ENCODE assay signal across 8 mouse cellular contexts in genomic region chr10:81430831-81431525, GRCm38 (mm10). TPM values are rescaled to one million over a fixed set of nuclear protein-coding genes. Genes with fewer than 3 reads are reported as not detected.
DNase-seq lines count a peak whose midpoint lies in the region; ATAC-seq and TF ChIP-seq lines count a peak whose summit lies in the region.

No protein-coding gene starts in this region.

- peak; percentile 10; the same call in 1 of the 2 replicates for TF ChIP-seq POLR2A in bone marrow, adult 2 months (IDR thresholded peaks at IDR 0.05; ENCODE audit: borderline replicate concordance, control insufficient read depth, low read depth, low read length)

- intact Hi-C loops in left cerebral cortex, postnatal 14 days (cut with DNase I), result no loop called here

- H3K4me3 ChIP-seq in bone marrow, adult 2 months (replicated peaks; ENCODE audit: control insufficient read depth, low read depth, low read length), result peak overlapping the region; percentile 77
- peak overlapping the region; percentile 77 for H3K4me3 ChIP-seq in forebrain, embryonic 14.5 days (ENCODE audit: low read depth, low read length)
- H3K4me3 ChIP-seq in hindbrain, embryonic 13.5 days, result peak overlapping the region; percentile 73
- H3K4me3 ChIP-seq in midbrain, embryonic 15.5 days, result peak overlapping the region; percentile 72
- peak overlapping the region; percentile 76 for H3K4me3 ChIP-seq in stomach, embryonic 16.5 days (replicated peaks; ENCODE audit: low read length)

- no peaks in the 10 kb centered on the region for H3K36me3 ChIP-seq in forebrain, embryonic 14.5 days (ENCODE audit: control insufficient read depth, insufficient read depth, low read length)
- H3K36me3 ChIP-seq in hindbrain, embryonic 13.5 days, result no peaks in the 10 kb centered on the region
- no peaks in the 10 kb centered on the region for H3K36me3 ChIP-seq in midbrain, embryonic 15.5 days (replicated peaks)
- no peaks in the 10 kb centered on the region for H3K36me3 ChIP-seq in stomach, embryonic 16.5 days (ENCODE audit: control insufficient read depth, insufficient read depth, low read length)

- ATAC-seq in CD4-positive, CD25-positive, alpha-beta regulatory T cell, adult 4 months, result no peak
- peak; percentile 13 for ATAC-seq in forebrain, embryonic 14.5 days
- ATAC-seq in hindbrain, embryonic 13.5 days (ENCODE audit: low FRiP score), result peak; percentile 5; the same call in 1 of the 2 replicates
- peak; percentile 12 for ATAC-seq in midbrain, embryonic 15.5 days (replicated peaks)
- peak; percentile 4; the same call in 1 of the 2 replicates for ATAC-seq in stomach, embryonic 16.5 days (ENCODE audit: insufficient read depth, low FRiP score)

- peak overlapping the region; percentile 91; the same call in 1 of the 2 replicates for H3K27ac ChIP-seq in bone marrow, adult 2 months (ENCODE audit: control insufficient read depth, insufficient read depth, low read depth, low read length, poor library complexity)
- peak overlapping the region; percentile 92 for H3K27ac ChIP-seq in forebrain, embryonic 14.5 days (ENCODE audit: low read depth, low read length)
- H3K27ac ChIP-seq in hindbrain, embryonic 13.5 days, result peak overlapping the region; percentile 96
- H3K27ac ChIP-seq in midbrain, embryonic 15.5 days, result peak overlapping the region; percentile 94
- H3K27ac ChIP-seq in stomach, embryonic 16.5 days (ENCODE audit: low read length), result peak overlapping the region; percentile 91

- peak; percentile 71 for DNase-seq in CD4-positive, CD25-positive, alpha-beta regulatory T cell, adult 2 months (ENCODE audit: low read depth, low spot score)
- DNase-seq in forebrain, embryonic 14.5 days (ENCODE audit: low spot score), result peak; percentile 63
- DNase-seq in left cerebral cortex, postnatal 14 days (ENCODE audit: low spot score in 2 of 2), result peak; percentile 73 to 76

- WGBS in bone marrow, adult 2 months, result under 1% methylated on average over 66 of the region's 70 CpGs
- WGBS in forebrain, embryonic 14.5 days, result under 1% methylated on average over 41 of the region's 70 CpGs
- 1% methylated on average over 51 of the region's 70 CpGs for WGBS in hindbrain, embryonic 13.5 days
- 1% methylated on average over 60 of the region's 70 CpGs for WGBS in midbrain, embryonic 15.5 days
- under 1% methylated on average over 55 of the region's 70 CpGs for WGBS in stomach, embryonic 16.5 days

- H3K4me2 ChIP-seq in forebrain, embryonic 14.5 days (ENCODE audit: low read length), result peak overlapping the region; percentile 88
- peak overlapping the region; percentile 83 for H3K4me2 ChIP-seq in hindbrain, embryonic 13.5 days
- H3K4me2 ChIP-seq in midbrain, embryonic 15.5 days, result peak overlapping the region; percentile 88
- peak overlapping the region; percentile 93 for H3K4me2 ChIP-seq in stomach, embryonic 16.5 days (ENCODE audit: low read depth, low read length)

- no peak for TF ChIP-seq CTCF in bone marrow, adult 2 months (IDR thresholded peaks at IDR 0.05; ENCODE audit: control insufficient read depth, insufficient read depth, low read length)

- 0 out of 2 replicates have a peak, but pooled peaks cover 8% of the 10 kb centered on the region for H3K27me3 ChIP-seq in forebrain, embryonic 14.5 days (replicated peaks; ENCODE audit: control insufficient read depth, insufficient read depth, low read length)
- peaks cover 40% of the 10 kb centered on the region for H3K27me3 ChIP-seq in hindbrain, embryonic 13.5 days
- H3K27me3 ChIP-seq in midbrain, embryonic 15.5 days (replicated peaks), result peaks cover 4% of the 10 kb centered on the region
- no peaks in the 10 kb centered on the region for H3K27me3 ChIP-seq in stomach, embryonic 16.5 days (ENCODE audit: control insufficient read depth, insufficient read depth, low read length)

- peak overlapping the region; percentile 90 for H3K9ac ChIP-seq in forebrain, embryonic 14.5 days (ENCODE audit: low read length)
- peak overlapping the region; percentile 90 for H3K9ac ChIP-seq in hindbrain, embryonic 13.5 days
- peak overlapping the region; percentile 76 for H3K9ac ChIP-seq in midbrain, embryonic 15.5 days
- H3K9ac ChIP-seq in stomach, embryonic 16.5 days (ENCODE audit: low read length), result peak overlapping the region; percentile 82

- peaks cover 16% of the 10 kb centered on the region for H3K4me1 ChIP-seq in bone marrow, adult 2 months (ENCODE audit: control insufficient read depth, insufficient read depth, low read length)
- H3K4me1 ChIP-seq in forebrain, embryonic 14.5 days (ENCODE audit: control insufficient read depth, insufficient read depth, low read length), result peaks cover 28% of the 10 kb centered on the region
- H3K4me1 ChIP-seq in hindbrain, embryonic 13.5 days (replicated peaks), result peaks cover 64% of the 10 kb centered on the region
- H3K4me1 ChIP-seq in midbrain, embryonic 15.5 days, result peaks cover 54% of the 10 kb centered on the region
- peaks cover 31% of the 10 kb centered on the region for H3K4me1 ChIP-seq in stomach, embryonic 16.5 days (ENCODE audit: control insufficient read depth, insufficient read depth, low read length)

- H3K9me3 ChIP-seq in forebrain, embryonic 14.5 days (replicated peaks; ENCODE audit: control insufficient read depth, low read length), result no peaks in the 10 kb centered on the region
- H3K9me3 ChIP-seq in hindbrain, embryonic 13.5 days, result no peaks in the 10 kb centered on the region
- H3K9me3 ChIP-seq in midbrain, embryonic 15.5 days, result no peaks in the 10 kb centered on the region
- no peaks in the 10 kb centered on the region for H3K9me3 ChIP-seq in stomach, embryonic 16.5 days (replicated peaks; ENCODE audit: control insufficient read depth, low read length)

RNA-seq across cellular contexts. Expression of gene Nfic, which starts 24.5 kb away (rescaled TPM):
- polyA plus RNA-seq in CD4-positive, CD25-positive, alpha-beta regulatory T cell, adult 4 months (2017; shearing (Covaris generic)), result 10 to 100 TPM; 14.2 to 19.2 TPM
- polyA plus RNA-seq in bone marrow, adult 2 months (2011; ENCODE audit: insufficient read depth, insufficient read length, low replicate concordance, missing spikeins), result 5.1 and 14.5 TPM in 2 replicates
- polyA plus RNA-seq in forebrain, embryonic 14.5 days (2014; fragmentation: Nextera tagmentation; extraction: Ambion mirVana), result 16.6 and 17.9 TPM in 2 replicates
- 21.3 and 22.4 TPM in 2 replicates for polyA plus RNA-seq in hindbrain, embryonic 13.5 days (2015; fragmentation: Nextera tagmentation; extraction: Ambion mirVana)
- 10 to 100 TPM; 67.0 to 69.8 TPM for total RNA-seq in left cerebral cortex, postnatal 14 days (2021)
- 18.1 and 22.8 TPM in 2 replicates for polyA plus RNA-seq in midbrain, embryonic 15.5 days (2015; fragmentation: Nextera tagmentation; extraction: Ambion mirVana)
- 74.8 and 82.5 TPM in 2 replicates for polyA plus RNA-seq in stomach, embryonic 16.5 days (2015; fragmentation: Nextera tagmentation; extraction: Ambion mirVana)

RNA-seq across cellular contexts. Expression of gene Smim24, which starts 38.1 kb away (rescaled TPM):
- 10 to 100 TPM in 1 of 2 experiments, 1 to 10 TPM in 1; 9.0 to 10.8 TPM for polyA plus RNA-seq in CD4-positive, CD25-positive, alpha-beta regulatory T cell, adult 4 months (2017; shearing (Covaris generic))
- 7.9 and 18.0 TPM in 2 replicates for polyA plus RNA-seq in bone marrow, adult 2 months (2011; ENCODE audit: insufficient read depth, insufficient read length, low replicate concordance, missing spikeins)
- 1.5 and 2.0 TPM in 2 replicates for polyA plus RNA-seq in forebrain, embryonic 14.5 days (2014; fragmentation: Nextera tagmentation; extraction: Ambion mirVana)
- polyA plus RNA-seq in hindbrain, embryonic 13.5 days (2015; fragmentation: Nextera tagmentation; extraction: Ambion mirVana), result 1.8 TPM in 2 replicates
- 1 to 10 TPM; 1.8 to 1.9 TPM for total RNA-seq in left cerebral cortex, postnatal 14 days (2021)
- 1.4 and 1.6 TPM in 2 replicates for polyA plus RNA-seq in midbrain, embryonic 15.5 days (2015; fragmentation: Nextera tagmentation; extraction: Ambion mirVana)
- polyA plus RNA-seq in stomach, embryonic 16.5 days (2015; fragmentation: Nextera tagmentation; extraction: Ambion mirVana), result 61.8 and 65.3 TPM in 2 replicates

RNA-seq across cellular contexts. Expression of gene Gm48552, which starts 42.2 kb away (rescaled TPM):
- 1 to 10 TPM in 1 of 2 experiments, under 1 TPM in 1; 0.71 to 2.3 TPM for polyA plus RNA-seq in CD4-positive, CD25-positive, alpha-beta regulatory T cell, adult 4 months (2017; shearing (Covaris generic))
- polyA plus RNA-seq in bone marrow, adult 2 months (2011; ENCODE audit: insufficient read depth, insufficient read length, low replicate concordance, missing spikeins), result not detected in 2 replicates
- polyA plus RNA-seq in forebrain, embryonic 14.5 days (2014; fragmentation: Nextera tagmentation; extraction: Ambion mirVana), result 0.65 and 0.69 TPM in 2 replicates
- polyA plus RNA-seq in hindbrain, embryonic 13.5 days (2015; fragmentation: Nextera tagmentation; extraction: Ambion mirVana), result 2.0 and 2.3 TPM in 2 replicates
- 1 to 10 TPM; 2.8 to 4.7 TPM for total RNA-seq in left cerebral cortex, postnatal 14 days (2021)
- 2.7 and 3.3 TPM in 2 replicates for polyA plus RNA-seq in midbrain, embryonic 15.5 days (2015; fragmentation: Nextera tagmentation; extraction: Ambion mirVana)
- polyA plus RNA-seq in stomach, embryonic 16.5 days (2015; fragmentation: Nextera tagmentation; extraction: Ambion mirVana), result 1.3 and 1.5 TPM in 2 replicates

RNA-seq across cellular contexts. Expression of gene Gm48551, which starts 46.7 kb away (rescaled TPM):
- polyA plus RNA-seq in CD4-positive, CD25-positive, alpha-beta regulatory T cell, adult 4 months (2017; shearing (Covaris generic)), result 1 to 10 TPM; 2.2 to 3.7 TPM
- 3.4 and 4.3 TPM in 2 replicates for polyA plus RNA-seq in bone marrow, adult 2 months (2011; ENCODE audit: insufficient read depth, insufficient read length, low replicate concordance, missing spikeins)
- 3.6 and 4.8 TPM in 2 replicates for polyA plus RNA-seq in forebrain, embryonic 14.5 days (2014; fragmentation: Nextera tagmentation; extraction: Ambion mirVana)
- 6.5 and 8.1 TPM in 2 replicates for polyA plus RNA-seq in hindbrain, embryonic 13.5 days (2015; fragmentation: Nextera tagmentation; extraction: Ambion mirVana)
- 1 to 10 TPM; 2.4 to 3.2 TPM for total RNA-seq in left cerebral cortex, postnatal 14 days (2021)
- 8.4 and 9.3 TPM in 2 replicates for polyA plus RNA-seq in midbrain, embryonic 15.5 days (2015; fragmentation: Nextera tagmentation; extraction: Ambion mirVana)
- 3.0 and 3.8 TPM in 2 replicates for polyA plus RNA-seq in stomach, embryonic 16.5 days (2015; fragmentation: Nextera tagmentation; extraction: Ambion mirVana)

RNA-seq across cellular contexts. Expression of gene Dohh, which starts 46.8 kb away (rescaled TPM):
- 10 to 100 TPM in 1 of 2 experiments, 1 to 10 TPM in 1; 9.4 to 13.9 TPM for polyA plus RNA-seq in CD4-positive, CD25-positive, alpha-beta regulatory T cell, adult 4 months (2017; shearing (Covaris generic))
- polyA plus RNA-seq in bone marrow, adult 2 months (2011; ENCODE audit: insufficient read depth, insufficient read length, low replicate concordance, missing spikeins), result 14.6 and 23.0 TPM in 2 replicates
- polyA plus RNA-seq in forebrain, embryonic 14.5 days (2014; fragmentation: Nextera tagmentation; extraction: Ambion mirVana), result 78.7 and 78.8 TPM in 2 replicates
- 72.1 and 74.8 TPM in 2 replicates for polyA plus RNA-seq in hindbrain, embryonic 13.5 days (2015; fragmentation: Nextera tagmentation; extraction: Ambion mirVana)
- total RNA-seq in left cerebral cortex, postnatal 14 days (2021), result 10 to 100 TPM; 82.4 to 88.6 TPM
- polyA plus RNA-seq in midbrain, embryonic 15.5 days (2015; fragmentation: Nextera tagmentation; extraction: Ambion mirVana), result 90.4 and 92.6 TPM in 2 replicates
- polyA plus RNA-seq in stomach, embryonic 16.5 days (2015; fragmentation: Nextera tagmentation; extraction: Ambion mirVana), result 77.4 and 79.6 TPM in 2 replicates
